Mouse (Mus musculus): ENCODE measurements around the gene Fam45a.
"Not testable (repeated sequence)": the region's sequence is repeated elsewhere in the genome, so short reads cannot be mapped to it uniquely, and the experiment has no call there.

The Fam45a gene

GRCm38 (mm10) chr19:60843324-60843723 lies 31.9 kb downstream of the Fam45a start:
- DNase-seq (ENCODE audit: low read depth, low spot score), result no peak

- no peak for DNase-seq (ENCODE audit: low read depth, low spot score)
Measured at GRCm38 (mm10) chr19:60845731-60846130, 34.3 kb downstream of the Fam45a start.

DNA sequence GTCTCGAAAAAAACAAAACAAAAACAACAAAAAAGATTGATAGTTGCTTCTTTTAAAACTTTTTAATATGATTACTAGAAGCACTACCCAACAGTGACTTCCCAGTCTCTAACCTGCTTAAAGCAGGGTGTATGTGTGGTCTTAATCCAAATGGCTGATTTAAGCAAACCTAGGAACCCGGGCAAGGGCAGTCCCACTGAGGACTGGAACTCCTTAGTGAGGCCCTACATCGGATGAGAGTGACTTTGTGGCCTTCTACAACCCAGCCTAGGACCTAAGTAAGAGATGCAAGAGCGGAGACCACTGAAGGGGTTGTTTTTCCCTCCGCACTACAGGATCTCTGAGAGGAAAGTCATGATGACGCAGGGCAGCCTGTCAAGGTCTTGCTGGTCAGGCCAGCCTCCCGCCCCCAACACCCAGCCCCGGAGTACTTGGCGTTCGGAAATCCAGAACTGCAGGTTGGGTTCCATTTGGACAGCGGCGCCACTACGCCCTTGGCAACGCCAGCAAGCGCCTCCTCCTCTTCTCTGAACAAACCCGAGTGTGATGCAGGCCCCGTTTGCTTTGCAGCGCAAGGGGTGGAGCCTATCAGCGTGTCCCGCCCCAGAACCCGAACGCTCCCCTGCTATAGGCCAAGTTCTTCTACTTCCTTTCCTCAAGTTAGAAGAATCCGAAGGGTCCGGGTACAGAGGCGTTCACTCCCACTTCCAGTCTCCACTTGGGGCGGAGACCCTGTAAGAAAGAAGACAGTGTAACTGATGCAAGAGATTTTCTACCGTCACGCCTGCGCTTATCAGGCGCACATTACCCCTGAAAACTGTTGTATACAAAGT lies 49.7 kb downstream of the Fam45a start, which contains the start of gene Sfxn4:
Sfxn4 (minus strand) TSS at position 612 of the 833 bp plus-strand sequence.
- peak; percentile 96 for DNase-seq (ENCODE audit: low read depth, low spot score)

- not testable (repeated sequence) for DNase-seq (ENCODE audit: low read depth, low spot score)
Measured at GRCm38 (mm10) chr19:60866169-60866568, 54.8 kb downstream of the Fam45a start.

GRCm38 (mm10) chr19:60870489-60870888 lies 59.1 kb downstream of the Fam45a start:
- DNase-seq (ENCODE audit: low read depth, low spot score), result no peak

GRCm38 (mm10) chr19:60871366-60871765 lies 60.0 kb downstream of the Fam45a start:
- DNase-seq (ENCODE audit: low read depth, low spot score), result no peak

- no peak for DNase-seq (ENCODE audit: low read depth, low spot score)
Measured at GRCm38 (mm10) chr19:60872272-60872671, 60.9 kb downstream of the Fam45a start.

DNA sequence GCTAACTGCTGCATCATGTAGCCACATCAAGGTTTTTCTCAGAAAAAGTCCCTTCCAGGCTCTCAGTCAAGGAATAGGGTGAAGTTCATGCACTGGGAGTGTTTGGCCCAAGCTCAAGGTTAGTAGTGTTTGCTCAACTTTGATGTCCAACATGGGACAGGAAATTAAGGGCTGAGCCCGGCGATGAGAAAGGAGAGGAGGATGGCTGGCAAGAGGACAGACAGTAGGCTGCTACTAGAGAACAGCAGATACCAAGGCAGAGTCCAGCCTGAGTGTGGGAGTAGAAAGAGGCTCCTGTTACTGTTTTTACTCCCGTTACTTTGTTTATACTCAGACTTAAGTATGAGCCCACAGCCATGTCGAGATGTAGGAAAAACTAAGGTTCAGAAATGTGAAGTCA lies 62.1 kb downstream of the Fam45a start:
- no peak for DNase-seq (ENCODE audit: low read depth, low spot score)

DNA sequence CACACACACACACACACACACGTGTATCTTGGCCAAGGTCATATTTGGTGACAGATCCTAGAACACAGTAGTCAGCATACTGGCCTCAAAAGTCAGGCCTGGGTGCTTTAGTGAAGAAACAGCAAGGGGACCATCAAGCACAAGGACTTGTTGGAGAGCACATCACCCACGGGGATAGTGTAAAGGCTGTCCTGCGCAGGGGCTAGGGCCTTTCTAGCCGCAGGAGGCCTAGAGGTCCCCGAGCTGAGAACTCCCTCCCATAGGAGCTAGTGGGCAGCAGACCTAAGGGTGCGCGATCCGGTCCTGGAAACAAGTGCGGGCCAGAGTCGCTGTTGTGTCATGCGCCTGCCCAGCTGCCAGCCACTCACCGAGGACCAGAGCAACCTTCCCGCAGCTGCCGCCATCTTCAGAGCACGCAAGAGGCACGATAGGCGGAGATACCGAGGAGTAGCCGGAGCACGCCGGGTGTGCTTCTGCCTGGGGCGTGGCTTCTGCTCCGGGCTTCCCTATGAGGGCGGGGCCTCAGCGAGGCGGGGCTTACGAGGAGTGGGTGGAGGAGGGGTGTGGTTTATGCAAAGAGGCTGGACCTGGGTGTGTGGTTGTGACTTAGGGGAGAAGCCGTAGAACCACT lies 62.8 kb downstream of the Fam45a start, which contains the start of gene Prdx3:
Prdx3 (minus strand) TSS at position 493 of the 631 bp plus-strand sequence.
- peak; percentile 96 for DNase-seq (ENCODE audit: low read depth, low spot score)

DNA sequence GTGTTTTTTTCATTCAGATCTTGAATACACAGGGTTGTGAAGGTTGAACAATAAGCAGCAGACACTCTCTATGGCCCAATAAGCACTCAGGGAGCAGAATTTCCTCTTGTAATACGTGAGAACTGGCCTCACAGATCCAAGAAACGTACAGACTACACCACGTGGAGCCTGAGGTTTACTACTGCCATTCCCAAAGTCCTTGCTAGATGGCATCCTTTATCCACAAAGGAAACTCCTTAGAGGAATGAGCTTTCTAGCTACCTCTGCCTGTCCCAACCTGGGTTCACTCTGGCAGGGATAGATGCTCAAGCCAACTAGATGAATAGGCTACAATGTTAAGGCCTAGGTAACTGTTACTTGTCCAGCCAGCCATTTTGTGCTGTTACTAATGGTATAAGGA lies 71.7 kb downstream of the Fam45a start:
- peak; percentile 85 for DNase-seq (ENCODE audit: low read depth, low spot score)
